Mouse (Mus musculus) heart, adult 2 months (tissue): ENCODE data around the gene Anks3.

Experiments used
- CTCF ChIP-seq: fragments of 200-600 bp; IDR thresholded peaks from 2 replicates; pipeline ENCODE4 v1.8.1; 2022; ENCODE audit warnings: antibody characterized with exemption, mild to moderate bottlenecking, moderate library complexity
- EP300 ChIP-seq: fragments of 200-500 bp; IDR thresholded peaks from 2 replicates; pipeline ENCODE4 v1.6.1; 2011; ENCODE audit warnings: low read depth, low read length, control low read depth; ENCODE audit not compliant: insufficient read depth
- POLR2A ChIP-seq: fragments of 200-500 bp; IDR thresholded peaks from 2 replicates; pipeline ENCODE4 v1.6.1; 2011; ENCODE audit warnings: mild to moderate bottlenecking, low read depth, low read length, control low read depth; ENCODE audit not compliant: insufficient read depth

DNA sequence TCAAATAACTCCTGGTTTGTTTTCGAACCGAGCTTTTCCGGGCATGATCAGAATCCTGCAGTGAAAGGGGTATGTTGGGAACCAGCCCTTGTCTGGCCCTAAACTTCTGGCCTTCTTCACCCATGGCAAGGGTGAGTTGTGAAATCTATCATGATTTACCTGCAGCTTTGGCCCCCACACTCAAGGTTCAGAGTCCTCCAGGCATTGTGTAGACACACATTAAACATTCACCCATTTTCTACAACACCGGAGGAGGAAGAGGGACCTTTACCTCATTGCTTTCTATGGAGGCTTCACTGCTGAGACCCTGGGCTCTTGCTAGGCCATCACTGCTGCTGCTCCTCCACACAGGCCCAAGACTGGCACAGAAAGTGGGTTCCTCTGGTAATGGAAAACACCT is 16.6 kb downstream of the Anks3 start:
- TF ChIP-seq EP300 (no peak), CTCF (no peak), POLR2A (no peak)
